Mouse (Mus musculus) liver, postnatal 0 days (tissue): ENCODE data around the gene Gm6309.

ENCODE experiments used
- CTCF ChIP-seq: sonication (generic); IDR thresholded peaks from 2 replicates; pipeline ENCODE4 v1.5.1; 2016; ENCODE audit warnings: antibody characterized with exemption, low read depth
- EP300 ChIP-seq: IDR thresholded peaks from 2 replicates; pipeline ENCODE4 v1.6.1; 2016; ENCODE audit warnings: antibody characterized with exemption, low read depth, mild to moderate bottlenecking

DNA sequence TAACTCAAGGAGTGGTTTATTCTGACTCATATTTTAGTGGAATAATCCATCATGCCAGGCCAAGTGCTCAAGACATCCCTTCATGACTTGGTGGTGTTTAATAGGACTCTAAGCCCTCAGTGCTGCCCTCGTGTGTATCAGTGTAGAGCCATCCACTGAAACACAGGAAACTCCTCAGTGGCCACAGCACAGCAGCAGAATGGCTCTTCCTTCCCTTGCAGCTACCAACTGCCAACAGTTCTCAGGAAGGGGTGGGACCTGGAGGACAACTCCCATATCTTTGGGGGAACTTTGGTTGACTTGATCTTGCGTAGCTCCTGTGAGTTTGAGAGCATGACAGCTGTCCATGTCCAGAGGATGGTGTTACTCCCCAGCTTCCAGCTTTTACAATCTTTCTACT is 33.4 kb upstream of the Gm6309 start:
- TF ChIP-seq CTCF, result peak; percentile 20
- no peak for TF ChIP-seq EP300
